Mouse (Mus musculus): ENCODE measurements around the gene Sult1c2. TPM values are rescaled to one million over a fixed set of nuclear protein-coding genes. Genes with fewer than 3 reads are reported as not detected.

Gene Sult1c2
- polyA plus RNA-seq, 1 experiment from 2014 or later = not detected

Other genes with a start within 250 kb of the Sult1c2 start
- 36.3 and 47.8 TPM in 2 replicates for gene Sgo1, start 157.0 kb downstream of the Sult1c2 start, polyA plus RNA-seq (2016; fragmentation: Nextera tagmentation; extraction: Ambion mirVana)
- gene Sult1c1, start 144.3 kb upstream of the Sult1c2 start, polyA plus RNA-seq (2016; fragmentation: Nextera tagmentation; extraction: Ambion mirVana) = not detected in 2 replicates